Mouse (Mus musculus) kidney, adult 2 months (tissue): ENCODE data around the gene Defb41. TPM values are rescaled to one million over a fixed set of nuclear protein-coding genes. Genes with fewer than 3 reads are reported as not detected.

Experiments
- DNase-seq: peaks from one replicate; pipeline ENCODE4 v3.0.0; 2021
- H3K27ac ChIP-seq: fragments of 200-500 bp; 2 replicates; pipeline ENCODE4 v1.5.1; 2012; ENCODE audit warnings: low read depth, low read length, control low read depth, inconsistent platforms; ENCODE audit not compliant: insufficient read depth
- H3K27me3 ChIP-seq: fragments of 200-500 bp; replicated peaks from 2 replicates; pipeline ENCODE4 v1.6.1; 2012; ENCODE audit warnings: mild to moderate bottlenecking, moderate library complexity, low read length, inconsistent platforms; ENCODE audit not compliant: control insufficient read depth, insufficient read depth
- H3K36me3 ChIP-seq: fragments of 200-500 bp; 2 replicates; pipeline ENCODE4 v1.6.1; 2012; ENCODE audit warnings: mild to moderate bottlenecking, moderate library complexity, low read length, inconsistent platforms; ENCODE audit not compliant: control insufficient read depth, insufficient read depth
- H3K4me1 ChIP-seq: fragments of 200-500 bp; 2 replicates; pipeline ENCODE4 v1.6.1; 2011; ENCODE audit warnings: low read length; ENCODE audit not compliant: control insufficient read depth, insufficient read depth
- H3K4me3 ChIP-seq: fragments of 200-500 bp; 2 replicates; pipeline ENCODE4 v1.5.1; 2011; ENCODE audit warnings: mild to moderate bottlenecking, low read depth, low read length, control low read depth; ENCODE audit not compliant: insufficient read depth
- CTCF ChIP-seq: fragments of 200-500 bp; conservative IDR thresholded peaks from 2 replicates; pipeline ENCODE4 v1.5.1; 2011; ENCODE audit warnings: low read depth, mild to moderate bottlenecking, control low read depth, low read length, moderate library complexity, mixed read lengths; ENCODE audit not compliant: insufficient read depth, insufficient read length
- POLR2A ChIP-seq: fragments of 200-500 bp; IDR thresholded peaks from one replicate; pipeline ENCODE4 v1.6.1; 2011; ENCODE audit warnings: low read depth, low read length, control low read depth
- WGBS: fragments of 180-500 bp; shearing (Covaris S2); methylation state at CpG from one replicate; pipeline ENCODE4 v1.1.7; 2018; 5-methylcytosine and 5-hydroxymethylcytosine counted together
- polyA plus RNA-seq: library from polyadenylated mRNA; depleted of rRNA; stranded (reverse); fragments of >200 nt; gene quantifications from 2 replicates; pipeline ENCODE4 v1.2.3, GENCODE M21; 2012; rRNA removed

The Defb41 gene
- polyA plus RNA-seq: not detected in 2 replicates

DNA sequence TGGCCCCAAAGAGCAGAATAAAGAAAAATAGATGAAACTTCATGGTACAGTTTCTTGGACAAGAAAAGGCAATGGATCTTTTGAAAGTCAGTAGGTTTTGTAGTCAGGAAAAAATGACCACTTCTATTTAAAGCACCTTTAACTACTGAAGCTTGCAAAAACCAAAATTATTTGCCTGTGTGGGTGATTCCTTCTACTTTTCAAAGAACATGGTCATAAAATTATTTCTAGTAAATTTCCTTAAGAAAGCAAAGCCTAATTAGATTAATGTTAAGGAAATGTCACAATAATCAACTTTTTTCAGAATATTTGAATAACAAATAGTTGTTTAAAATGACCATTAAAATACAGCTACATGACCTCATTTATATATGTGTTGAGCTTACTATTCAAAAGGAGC is at the start of gene Defb41:
Gene Defb41 (minus strand): TSS at position 101 of the 400 bp plus-strand sequence.
- Histone ChIP-seq H3K27ac (no peak within 1 kb of the TSS), H3K27me3 (no peaks in the 10 kb centered on the region), H3K4me1 (no peaks in the 10 kb centered on the region), H3K36me3 (no peaks in the 10 kb centered on the region), H3K4me3 (no peak within 1 kb of the TSS)
- TF ChIP-seq CTCF (no peak), POLR2A (no peak)
- DNase-seq: no peak

DNA sequence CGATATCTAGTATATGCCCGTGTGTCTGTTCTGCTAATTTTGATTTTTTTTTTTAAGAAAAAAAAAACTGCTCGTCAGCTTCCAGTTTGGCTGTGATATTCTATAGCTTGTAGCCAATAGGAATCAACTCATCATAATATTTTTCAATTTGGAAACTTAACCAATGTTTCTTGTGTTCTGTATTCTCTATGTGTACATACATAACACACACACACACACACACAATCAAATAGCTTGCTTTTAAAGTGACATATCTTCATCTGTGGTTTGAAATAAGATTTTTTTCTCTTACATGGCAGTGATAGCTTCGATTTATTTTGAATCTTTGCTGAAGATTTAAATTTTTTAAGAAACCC is 43.5 kb upstream of the Defb41 start:
- Histone ChIP-seq H3K4me3 (no peak overlapping the region), H3K27me3 (no peaks in the 10 kb centered on the region), H3K4me1 (no peaks in the 10 kb centered on the region), H3K36me3 (no peaks in the 10 kb centered on the region), H3K27ac (no peak overlapping the region)
- TF ChIP-seq CTCF (no peak), POLR2A (no peak)
- no peak for DNase-seq
- WGBS: 83% methylated on average over 4 of the region's 4 CpGs

DNA sequence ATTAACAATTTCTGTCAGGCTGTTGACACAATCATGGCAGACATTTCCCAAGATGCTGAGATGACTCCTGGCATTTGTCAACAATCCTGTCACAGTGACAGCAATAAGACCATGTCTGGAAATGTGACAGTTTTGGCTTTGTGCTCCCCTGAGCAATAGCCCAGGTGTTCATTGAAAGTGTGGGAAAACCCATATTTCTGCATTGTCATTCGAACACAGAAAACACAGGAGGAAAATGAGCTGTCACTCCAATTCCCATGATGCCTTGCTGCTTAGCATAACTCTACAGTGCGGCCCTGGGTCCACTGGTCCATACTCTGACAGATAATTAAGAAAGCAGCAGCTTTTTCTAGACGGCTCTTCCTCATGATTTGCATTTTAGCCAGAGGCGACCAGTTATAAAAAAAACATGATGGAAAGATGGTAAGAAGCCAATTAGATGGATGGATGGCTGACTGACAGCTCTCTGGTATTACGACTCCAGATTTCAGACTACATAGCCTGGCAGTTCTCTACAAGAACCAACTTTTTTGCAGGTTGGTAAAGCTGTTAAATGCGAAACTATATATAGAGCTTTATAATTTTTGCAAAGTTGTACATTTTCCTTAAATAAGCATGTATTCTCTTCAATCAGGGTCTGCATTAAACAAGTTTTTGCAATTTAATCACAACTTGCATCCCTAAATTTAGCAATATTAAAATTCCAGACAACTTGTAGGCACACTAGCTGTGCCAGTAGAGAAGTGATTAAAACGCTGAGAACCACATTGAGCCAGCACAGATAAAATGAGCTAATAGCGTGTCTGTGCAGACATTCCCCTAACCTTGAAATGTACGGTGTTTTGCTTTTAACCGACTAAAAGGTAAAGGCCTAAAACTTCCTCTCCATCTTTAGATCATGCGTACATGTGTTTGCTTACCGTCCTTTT is 42.9 kb upstream of the Defb41 start:
- H3K36me3 ChIP-seq: no peaks in the 10 kb centered on the region
- no peak overlapping the region for H3K4me3 ChIP-seq
- H3K27ac ChIP-seq: no peak overlapping the region
- H3K27me3 ChIP-seq: no peaks in the 10 kb centered on the region
- 81% methylated on average over 12 of the region's 12 CpGs for WGBS
- H3K4me1 ChIP-seq: no peaks in the 10 kb centered on the region
- TF ChIP-seq POLR2A: no peak
- TF ChIP-seq CTCF: no peak
- DNase-seq: no peak

DNA sequence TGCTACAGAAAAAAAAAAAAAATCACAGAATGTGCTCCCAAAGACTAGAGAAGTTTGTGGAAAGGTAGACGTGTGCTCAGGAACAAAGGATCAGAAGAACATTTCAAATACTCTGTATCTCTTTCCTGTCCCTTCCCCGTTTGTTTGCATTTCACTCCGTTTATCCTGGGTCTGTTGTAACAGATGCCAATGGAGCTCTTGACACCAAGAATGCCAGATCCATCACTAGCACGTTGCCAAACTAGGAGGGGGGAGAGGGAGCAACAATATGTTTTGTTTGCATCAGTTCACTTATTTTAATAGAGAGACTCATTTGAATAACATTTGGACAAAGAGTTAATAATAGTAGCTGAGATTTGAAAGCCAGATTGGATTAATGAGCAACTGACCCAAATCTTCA is 27.6 kb upstream of the Defb41 start:
- TF ChIP-seq CTCF (no peak), POLR2A (no peak)
- Histone ChIP-seq H3K27ac (no peak overlapping the region), H3K4me1 (no peaks in the 10 kb centered on the region), H3K36me3 (no peaks in the 10 kb centered on the region), H3K4me3 (no peak overlapping the region), H3K27me3 (no peaks in the 10 kb centered on the region)
- WGBS: 47% methylated on average over 4 of the region's 4 CpGs
- DNase-seq: no peak

DNA sequence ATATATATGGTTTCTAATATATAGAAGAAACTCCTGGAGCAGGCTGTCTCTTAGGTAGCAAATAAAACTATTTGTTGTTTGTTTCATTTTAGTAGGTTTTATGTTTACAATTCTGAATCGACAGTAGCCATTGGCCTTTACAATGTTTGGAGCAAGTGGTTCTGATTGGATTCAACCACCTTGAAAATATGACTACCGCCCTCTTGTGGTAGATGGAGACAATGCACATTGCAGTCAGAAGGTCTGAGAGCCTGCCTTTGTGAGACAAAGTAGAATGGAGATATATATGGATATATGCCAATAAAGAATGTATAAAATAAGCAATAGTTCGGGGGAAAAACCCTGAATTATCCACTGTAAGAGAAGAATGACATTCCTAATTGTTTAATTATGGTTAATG is 23.9 kb upstream of the Defb41 start:
- no peak overlapping the region for H3K27ac ChIP-seq
- no peak for TF ChIP-seq CTCF
- no peak for TF ChIP-seq POLR2A
- no peak for DNase-seq

DNA sequence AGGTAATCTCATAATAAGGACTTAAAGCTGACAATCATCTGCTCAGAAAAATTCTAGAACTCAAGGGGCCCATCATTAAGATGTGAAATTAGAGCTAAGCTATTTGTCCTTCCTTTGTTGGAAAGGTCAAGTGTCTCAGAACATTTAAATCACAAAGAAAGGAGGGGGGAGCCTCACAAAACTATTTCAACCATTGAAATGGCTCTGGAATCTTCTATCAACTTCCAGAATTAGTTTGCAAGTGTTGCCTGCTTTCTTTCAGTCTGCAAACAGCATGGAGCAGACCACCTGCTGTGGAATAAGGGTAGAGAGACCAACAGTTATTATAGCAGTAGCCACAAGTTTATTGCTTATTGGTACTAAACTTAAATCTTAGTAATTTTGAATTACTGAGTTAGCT is 22.4 kb upstream of the Defb41 start:
- DNase-seq: no peak
- TF ChIP-seq POLR2A (no peak), CTCF (no peak)
- Histone ChIP-seq H3K27ac (no peak overlapping the region), H3K4me3 (no peak overlapping the region), H3K27me3 (no peaks in the 10 kb centered on the region), H3K4me1 (no peaks in the 10 kb centered on the region), H3K36me3 (no peaks in the 10 kb centered on the region)

More for the DNA sequence above, 23.9 kb upstream of the Defb41 start:
- Histone ChIP-seq H3K27me3 (no peaks in the 10 kb centered on the region), H3K36me3 (no peaks in the 10 kb centered on the region), H3K4me3 (no peak overlapping the region), H3K4me1 (no peaks in the 10 kb centered on the region)
- WGBS: 33% methylated on average over 3 of the region's 3 CpGs

DNA sequence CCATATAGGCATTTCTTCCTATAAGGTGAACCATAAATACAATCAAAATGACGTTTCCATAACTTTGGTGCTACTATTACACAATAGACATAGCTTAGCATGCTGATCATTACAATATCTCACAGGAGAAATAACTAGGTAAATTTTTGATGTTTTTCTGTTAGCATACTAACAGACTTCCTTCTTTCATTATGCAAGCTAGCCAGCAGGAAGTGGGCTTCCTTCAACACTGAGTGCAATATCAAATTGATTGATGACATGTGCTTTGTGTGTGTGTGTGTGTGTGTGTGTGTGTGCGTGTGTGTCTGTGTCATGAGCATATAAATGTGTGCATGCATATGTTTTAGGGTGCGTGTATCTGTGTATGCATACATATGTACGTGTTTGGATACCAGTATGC is 6.2 kb upstream of the Defb41 start:
- Histone ChIP-seq H3K4me3 (no peak overlapping the region), H3K27ac (no peak overlapping the region), H3K27me3 (no peaks in the 10 kb centered on the region), H3K36me3 (no peaks in the 10 kb centered on the region), H3K4me1 (no peaks in the 10 kb centered on the region)
- WGBS: 80% methylated on average over 4 of the region's 4 CpGs
- DNase-seq: no peak
- TF ChIP-seq POLR2A: no peak
- TF ChIP-seq CTCF: no peak
